Mouse (Mus musculus): Measurements from ENCODE around the gene Rnf212b. TPM values are rescaled to one million over a fixed set of nuclear protein-coding genes. Genes with fewer than 3 reads are reported as not detected.

Gene Rnf212b
- polyA plus RNA-seq, 1 experiment from 2014 or later, result not detected

GRCm38 (mm10) chr14:54857891-54858290, 44.0 kb downstream of the Rnf212b start:
- no peak overlapping the region for H3K9ac ChIP-seq (ENCODE audit: low read length)
- H3K36me3 ChIP-seq (ENCODE audit: control insufficient read depth, insufficient read depth, low read length), result peaks cover 35% of the 10 kb centered on the region
- H3K27ac ChIP-seq (ENCODE audit: low read depth), result no peak overlapping the region
- H3K4me2 ChIP-seq (ENCODE audit: low read length), result no peak overlapping the region
- H3K9me3 ChIP-seq (ENCODE audit: control insufficient read depth, low read length), result no peaks in the 10 kb centered on the region
- no peak overlapping the region for H3K4me3 ChIP-seq (ENCODE audit: low read depth, low read length)
- no peaks in the 10 kb centered on the region for H3K4me1 ChIP-seq (replicated peaks; ENCODE audit: control insufficient read depth, insufficient read depth, low read length)
- no peaks in the 10 kb centered on the region for H3K27me3 ChIP-seq (replicated peaks; ENCODE audit: control insufficient read depth, insufficient read depth, low read length)
- DNase-seq (ENCODE audit: low spot score), result no peak
- no peak for ATAC-seq (replicated peaks; ENCODE audit: low FRiP score, low TSS enrichment, low read depth)
- 92% methylated on average over 9 of the region's 9 CpGs for WGBS

GRCm38 (mm10) chr14:54860511-54860910, 46.6 kb downstream of the Rnf212b start:
- 51% methylated on average over 2 of the region's 2 CpGs for WGBS
- no peaks in the 10 kb centered on the region for H3K27me3 ChIP-seq (replicated peaks; ENCODE audit: control insufficient read depth, insufficient read depth, low read length)
- DNase-seq (ENCODE audit: low spot score) (peak; percentile 76), ATAC-seq (replicated peaks; ENCODE audit: low FRiP score, low TSS enrichment, low read depth) (no peak)
- no peak overlapping the region for H3K27ac ChIP-seq (ENCODE audit: low read depth)
- H3K4me3 ChIP-seq (ENCODE audit: low read depth, low read length), result no peak overlapping the region
- no peak overlapping the region for H3K9ac ChIP-seq (ENCODE audit: low read length)
- H3K9me3 ChIP-seq (ENCODE audit: control insufficient read depth, low read length), result no peaks in the 10 kb centered on the region
- peaks cover 27% of the 10 kb centered on the region for H3K36me3 ChIP-seq (ENCODE audit: control insufficient read depth, insufficient read depth, low read length)
- H3K4me1 ChIP-seq (replicated peaks; ENCODE audit: control insufficient read depth, insufficient read depth, low read length), result no peaks in the 10 kb centered on the region; the same call in 1 of the 2 replicates
- no peak overlapping the region for H3K4me2 ChIP-seq (ENCODE audit: low read length)

- no peaks in the 10 kb centered on the region for H3K27me3 ChIP-seq (replicated peaks; ENCODE audit: control insufficient read depth, insufficient read depth, low read length)
- DNase-seq (ENCODE audit: low spot score), result peak; percentile 93
Measured at GRCm38 (mm10) chr14:54863501-54864312, 49.8 kb downstream of the Rnf212b start.

DNA sequence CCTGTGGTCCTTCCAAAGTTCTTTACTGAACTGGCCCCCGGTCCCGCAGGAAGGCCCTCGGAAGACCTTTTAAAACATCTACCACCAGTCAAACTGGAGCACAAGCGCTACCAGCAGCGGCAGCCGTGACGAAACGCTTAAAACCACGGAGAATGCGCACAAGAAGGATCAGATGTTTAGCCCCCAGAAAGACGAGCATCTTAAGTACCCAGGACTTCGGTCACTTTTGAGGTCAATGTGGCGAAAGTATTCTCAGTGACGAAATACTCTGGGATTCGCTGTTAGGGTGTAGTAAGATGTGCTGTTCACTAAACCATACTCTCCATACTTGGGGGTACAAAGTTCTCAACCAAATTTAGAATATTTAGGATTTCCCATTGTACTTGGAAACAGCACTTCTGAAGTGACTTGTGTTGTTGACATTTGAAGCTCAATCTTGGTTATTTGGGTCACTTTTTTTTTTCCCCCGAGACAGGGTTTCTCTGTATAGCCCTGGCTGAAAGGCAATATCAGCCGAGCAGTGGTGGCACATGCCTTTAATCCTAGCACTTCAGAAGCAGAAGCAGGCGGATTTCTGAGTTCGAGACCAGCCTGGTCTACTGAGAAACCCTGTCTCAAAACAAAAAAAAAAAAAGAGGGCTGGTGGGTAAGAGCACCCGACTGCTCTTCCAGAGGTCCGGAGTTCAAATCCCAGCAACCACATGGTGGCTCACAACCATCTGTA, 50.5 kb downstream of the Rnf212b start:
- Histone ChIP-seq H3K27me3 (replicated peaks; ENCODE audit: control insufficient read depth, insufficient read depth, low read length) (no peaks in the 10 kb centered on the region), H3K4me2 (ENCODE audit: low read length) (peak overlapping the region; percentile 86), H3K36me3 (ENCODE audit: control insufficient read depth, insufficient read depth, low read length) (no peaks in the 10 kb centered on the region), H3K4me1 (replicated peaks; ENCODE audit: control insufficient read depth, insufficient read depth, low read length) (no peaks in the 10 kb centered on the region; the same call in 1 of the 2 replicates), H3K4me3 (ENCODE audit: low read depth, low read length) (peak overlapping the region; percentile 74), H3K9ac (ENCODE audit: low read length) (peak overlapping the region; percentile 81), H3K27ac (ENCODE audit: low read depth) (peak overlapping the region; percentile 38; the same call in 1 of the 2 replicates), H3K9me3 (ENCODE audit: control insufficient read depth, low read length) (no peaks in the 10 kb centered on the region)
- DNase-seq (ENCODE audit: low spot score), result no peak
- ATAC-seq (replicated peaks; ENCODE audit: low FRiP score, low TSS enrichment, low read depth), result peak; percentile 29; the same call in 1 of the 2 replicates
- 14% methylated on average over 21 of the region's 21 CpGs for WGBS

More at GRCm38 (mm10) chr14:54863501-54864312, 49.8 kb downstream of the Rnf212b start:
- WGBS, result under 1% methylated on average over 50 of the region's 56 CpGs
- Histone ChIP-seq H3K4me2 (ENCODE audit: low read length) (peak overlapping the region; percentile 86), H3K9me3 (ENCODE audit: control insufficient read depth, low read length) (no peaks in the 10 kb centered on the region), H3K4me3 (ENCODE audit: low read depth, low read length) (peak overlapping the region; percentile 74), H3K4me1 (replicated peaks; ENCODE audit: control insufficient read depth, insufficient read depth, low read length) (no peaks in the 10 kb centered on the region; the same call in 1 of the 2 replicates), H3K27ac (ENCODE audit: low read depth) (peak overlapping the region; percentile 58), H3K36me3 (ENCODE audit: control insufficient read depth, insufficient read depth, low read length) (no peaks in the 10 kb centered on the region), H3K9ac (ENCODE audit: low read length) (peak overlapping the region; percentile 81)
- peak; percentile 100 for ATAC-seq (replicated peaks; ENCODE audit: low FRiP score, low TSS enrichment, low read depth)

DNA sequence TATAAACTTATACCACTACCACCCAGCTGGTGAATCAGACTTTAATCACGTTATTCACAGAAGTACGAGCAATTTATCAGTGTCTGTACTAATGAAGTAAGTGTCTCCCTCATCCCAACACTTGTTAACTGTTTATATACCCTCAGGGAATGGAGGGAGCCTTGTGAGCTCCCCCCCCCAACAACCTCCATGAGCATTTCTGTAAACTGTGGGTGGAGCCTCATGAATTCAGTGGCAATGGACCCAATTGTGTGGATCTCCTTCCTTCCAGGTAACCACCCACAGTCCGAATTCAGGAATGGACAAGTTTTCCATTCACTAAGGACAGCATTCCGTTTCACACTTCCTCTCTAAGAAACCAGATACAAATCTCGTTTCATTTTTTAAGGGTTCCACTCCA, 51.7 kb downstream of the Rnf212b start:
- H3K9ac ChIP-seq (ENCODE audit: low read length), result no peak overlapping the region
- no peak for DNase-seq (ENCODE audit: low spot score)
- no peak overlapping the region for H3K4me3 ChIP-seq (ENCODE audit: low read depth, low read length)
- no peak overlapping the region for H3K27ac ChIP-seq (ENCODE audit: low read depth)
- H3K4me2 ChIP-seq (ENCODE audit: low read length), result no peak overlapping the region
- H3K9me3 ChIP-seq (ENCODE audit: control insufficient read depth, low read length), result no peaks in the 10 kb centered on the region
- no peak for ATAC-seq (replicated peaks; ENCODE audit: low FRiP score, low TSS enrichment, low read depth)
- no peaks in the 10 kb centered on the region; the same call in 1 of the 2 replicates for H3K4me1 ChIP-seq (replicated peaks; ENCODE audit: control insufficient read depth, insufficient read depth, low read length)
- 81% methylated on average over 5 of the region's 5 CpGs for WGBS
- H3K36me3 ChIP-seq (ENCODE audit: control insufficient read depth, insufficient read depth, low read length), result no peaks in the 10 kb centered on the region
- no peaks in the 10 kb centered on the region for H3K27me3 ChIP-seq (replicated peaks; ENCODE audit: control insufficient read depth, insufficient read depth, low read length)

- H3K4me2 ChIP-seq (ENCODE audit: low read length), result no peak overlapping the region
- no peak overlapping the region for H3K27ac ChIP-seq (ENCODE audit: low read depth)
- H3K4me3 ChIP-seq (ENCODE audit: low read depth, low read length), result no peak overlapping the region
- H3K9me3 ChIP-seq (ENCODE audit: control insufficient read depth, low read length), result no peaks in the 10 kb centered on the region
- no peaks in the 10 kb centered on the region; the same call in 1 of the 2 replicates for H3K4me1 ChIP-seq (replicated peaks; ENCODE audit: control insufficient read depth, insufficient read depth, low read length)
- H3K36me3 ChIP-seq (ENCODE audit: control insufficient read depth, insufficient read depth, low read length), result no peaks in the 10 kb centered on the region
- WGBS, result 57% methylated on average over 3 of the region's 3 CpGs
- H3K27me3 ChIP-seq (replicated peaks; ENCODE audit: control insufficient read depth, insufficient read depth, low read length), result no peaks in the 10 kb centered on the region
- no peak overlapping the region for H3K9ac ChIP-seq (ENCODE audit: low read length)
- no peak for DNase-seq (ENCODE audit: low spot score)
- no peak for ATAC-seq (replicated peaks; ENCODE audit: low FRiP score, low TSS enrichment, low read depth)
Measured at GRCm38 (mm10) chr14:54866268-54866667, 52.3 kb downstream of the Rnf212b start.

GRCm38 (mm10) chr14:54866936-54867335, 53.0 kb downstream of the Rnf212b start:
- no peak for DNase-seq (ENCODE audit: low spot score)
- no peaks in the 10 kb centered on the region for H3K9me3 ChIP-seq (ENCODE audit: control insufficient read depth, low read length)
- H3K27ac ChIP-seq (ENCODE audit: low read depth), result no peak overlapping the region
- ATAC-seq (replicated peaks; ENCODE audit: low FRiP score, low TSS enrichment, low read depth), result no peak
- WGBS, result 57% methylated on average over 5 of the region's 5 CpGs
- H3K4me1 ChIP-seq (replicated peaks; ENCODE audit: control insufficient read depth, insufficient read depth, low read length), result no peaks in the 10 kb centered on the region; the same call in 1 of the 2 replicates
- H3K9ac ChIP-seq (ENCODE audit: low read length), result no peak overlapping the region
- H3K36me3 ChIP-seq (ENCODE audit: control insufficient read depth, insufficient read depth, low read length), result no peaks in the 10 kb centered on the region
- H3K4me3 ChIP-seq (ENCODE audit: low read depth, low read length), result no peak overlapping the region
- no peak overlapping the region for H3K4me2 ChIP-seq (ENCODE audit: low read length)
- H3K27me3 ChIP-seq (replicated peaks; ENCODE audit: control insufficient read depth, insufficient read depth, low read length), result no peaks in the 10 kb centered on the region

GRCm38 (mm10) chr14:54868026-54868425, 54.1 kb downstream of the Rnf212b start:
- Histone ChIP-seq H3K4me1 (replicated peaks; ENCODE audit: control insufficient read depth, insufficient read depth, low read length) (no peaks in the 10 kb centered on the region; the same call in 1 of the 2 replicates), H3K36me3 (ENCODE audit: control insufficient read depth, insufficient read depth, low read length) (no peaks in the 10 kb centered on the region), H3K9me3 (ENCODE audit: control insufficient read depth, low read length) (no peaks in the 10 kb centered on the region), H3K27me3 (replicated peaks; ENCODE audit: control insufficient read depth, insufficient read depth, low read length) (no peaks in the 10 kb centered on the region), H3K27ac (ENCODE audit: low read depth) (no peak overlapping the region), H3K9ac (ENCODE audit: low read length) (no peak overlapping the region), H3K4me3 (ENCODE audit: low read depth, low read length) (no peak overlapping the region), H3K4me2 (ENCODE audit: low read length) (no peak overlapping the region)
- 83% methylated on average over 4 of the region's 4 CpGs for WGBS
- DNase-seq (ENCODE audit: low spot score) (no peak), ATAC-seq (replicated peaks; ENCODE audit: low FRiP score, low TSS enrichment, low read depth) (no peak)

Measured in intestine, embryonic 14.5 days (tissue).